Mouse (Mus musculus) hindbrain, embryonic 16.5 days (tissue): Measurements from ENCODE around the gene Coro2a. TPM values are rescaled to one million over a fixed set of nuclear protein-coding genes. Genes with fewer than 3 reads are reported as not detected.
"Not testable (repeated sequence)": the region's sequence is repeated elsewhere in the genome, so short reads cannot be mapped to it uniquely, and the experiment has no call there.

Source experiments
- ATAC-seq: fragments of 200-750 bp; cut with Nextera tagmentation; 2 replicates; pipeline ENCODE4 v1.8.0; 2017; ENCODE audit warnings: moderate TSS enrichment, moderate library complexity
- H3K27ac ChIP-seq: fragments of 300-500 bp; sonication (generic); 2 replicates; pipeline ENCODE4 v1.5.1; 2014; ENCODE audit warnings: low read depth, mild to moderate bottlenecking, control low read depth, low read length, moderate library complexity
- H3K27me3 ChIP-seq: fragments of 300-500 bp; sonication (generic); replicated peaks from 2 replicates; pipeline ENCODE4 v1.6.1; 2014; ENCODE audit warnings: low read length; ENCODE audit not compliant: control insufficient read depth, insufficient read depth
- H3K36me3 ChIP-seq: fragments of 300-500 bp; sonication (generic); 2 replicates; pipeline ENCODE4 v1.6.1; 2014; ENCODE audit warnings: mild to moderate bottlenecking, low read length, moderate library complexity, mixed read lengths; ENCODE audit not compliant: control insufficient read depth, insufficient read depth
- H3K4me1 ChIP-seq: fragments of 300-500 bp; sonication (generic); 2 replicates; pipeline ENCODE4 v1.6.1; 2014; ENCODE audit warnings: low read depth, low read length; ENCODE audit not compliant: control insufficient read depth, insufficient read depth
- H3K4me2 ChIP-seq: fragments of 300-500 bp; sonication (generic); 2 replicates; pipeline ENCODE4 v1.6.1; 2014; ENCODE audit warnings: mild to moderate bottlenecking, low read length, control low read depth, moderate library complexity
- H3K4me3 ChIP-seq: fragments of 300-500 bp; sonication (generic); 2 replicates; pipeline ENCODE4 v1.5.1; 2014; ENCODE audit warnings: mild to moderate bottlenecking, low read length, control low read depth, moderate library complexity
- H3K9ac ChIP-seq: fragments of 300-500 bp; sonication (generic); 2 replicates; pipeline ENCODE4 v1.6.1; 2014; ENCODE audit warnings: low read depth, mild to moderate bottlenecking, control low read depth, low read length, moderate library complexity
- H3K9me3 ChIP-seq: fragments of 300-500 bp; sonication (generic); 2 replicates; pipeline ENCODE4 v1.6.1; 2014; ENCODE audit warnings: mild to moderate bottlenecking, low read length, moderate library complexity; ENCODE audit not compliant: control insufficient read depth
- WGBS: fragments of 180-500 bp; shearing (Covaris S2); extraction: QIAGEN DNeasy Blood & Tissue Kit; methylation state at CpG from one replicate; pipeline ENCODE4 v1.1.7; 2014; 5-methylcytosine and 5-hydroxymethylcytosine counted together
- polyA plus RNA-seq: library from polyadenylated mRNA; unstranded; fragments of >200 nt; fragmentation: Nextera tagmentation; extraction: Ambion mirVana; gene quantifications from 2 replicates; pipeline ENCODE4 v1.2.1, GENCODE M21; 2015

The Coro2a gene
- polyA plus RNA-seq, 1 experiment from 2014 or later: 7.9 TPM

GRCm38 (mm10) chr4:46584084-46584483 lies 17.9 kb downstream of the Coro2a start:
- H3K27ac ChIP-seq, H3K9ac ChIP-seq, ATAC-seq, H3K9me3 ChIP-seq, H3K4me3 ChIP-seq, H3K4me1 ChIP-seq, H3K27me3 ChIP-seq, H3K4me2 ChIP-seq, H3K36me3 ChIP-seq: not testable (repeated sequence)
- WGBS: 91% methylated on average over 2 of the region's 6 CpGs

- not testable (repeated sequence) for ATAC-seq, H3K4me2 ChIP-seq, H3K27ac ChIP-seq, H3K36me3 ChIP-seq, H3K4me1 ChIP-seq, H3K9ac ChIP-seq, H3K4me3 ChIP-seq, H3K27me3 ChIP-seq
- WGBS: 90% methylated on average over 9 of the region's 9 CpGs
- H3K9me3 ChIP-seq: peaks cover 15% of the 10 kb centered on the region
Measured at GRCm38 (mm10) chr4:46582024-46582423, 20.0 kb downstream of the Coro2a start.

GRCm38 (mm10) chr4:46581577-46581976 lies 20.4 kb downstream of the Coro2a start:
- not testable (repeated sequence) for ATAC-seq, H3K36me3 ChIP-seq, H3K27me3 ChIP-seq, H3K4me3 ChIP-seq, H3K4me2 ChIP-seq, H3K27ac ChIP-seq, H3K9ac ChIP-seq, H3K4me1 ChIP-seq
- H3K9me3 ChIP-seq: peaks cover 15% of the 10 kb centered on the region
- WGBS: 95% methylated on average over 22 of the region's 22 CpGs

- ATAC-seq, H3K9ac ChIP-seq, H3K27me3 ChIP-seq, H3K4me2 ChIP-seq, H3K4me3 ChIP-seq, H3K4me1 ChIP-seq, H3K27ac ChIP-seq, H3K36me3 ChIP-seq: not testable (repeated sequence)
- peaks cover 15% of the 10 kb centered on the region for H3K9me3 ChIP-seq
- WGBS: 94% methylated on average over 15 of the region's 15 CpGs
Measured at GRCm38 (mm10) chr4:46580799-46581243, 21.2 kb downstream of the Coro2a start.

- H3K9ac ChIP-seq, ATAC-seq, H3K36me3 ChIP-seq, H3K27me3 ChIP-seq, H3K4me1 ChIP-seq, H3K27ac ChIP-seq, H3K4me3 ChIP-seq, H3K4me2 ChIP-seq: not testable (repeated sequence)
- H3K9me3 ChIP-seq: peaks cover 19% of the 10 kb centered on the region
- WGBS: 89% methylated on average over 8 of the region's 8 CpGs
Measured at GRCm38 (mm10) chr4:46578796-46579346, 23.1 kb downstream of the Coro2a start.

GRCm38 (mm10) chr4:46578228-46578627 lies 23.8 kb downstream of the Coro2a start:
- Histone ChIP-seq H3K27me3 (no peaks in the 10 kb centered on the region), H3K9me3 (peaks cover 19% of the 10 kb centered on the region), H3K4me3 (no peak overlapping the region), H3K4me1 (no peaks in the 10 kb centered on the region), H3K9ac (no peak overlapping the region), H3K4me2 (no peak overlapping the region), H3K27ac (no peak overlapping the region), H3K36me3 (peaks cover 8% of the 10 kb centered on the region)
- WGBS: 89% methylated on average over 1 of the region's 1 CpGs
- no peak for ATAC-seq

DNA sequence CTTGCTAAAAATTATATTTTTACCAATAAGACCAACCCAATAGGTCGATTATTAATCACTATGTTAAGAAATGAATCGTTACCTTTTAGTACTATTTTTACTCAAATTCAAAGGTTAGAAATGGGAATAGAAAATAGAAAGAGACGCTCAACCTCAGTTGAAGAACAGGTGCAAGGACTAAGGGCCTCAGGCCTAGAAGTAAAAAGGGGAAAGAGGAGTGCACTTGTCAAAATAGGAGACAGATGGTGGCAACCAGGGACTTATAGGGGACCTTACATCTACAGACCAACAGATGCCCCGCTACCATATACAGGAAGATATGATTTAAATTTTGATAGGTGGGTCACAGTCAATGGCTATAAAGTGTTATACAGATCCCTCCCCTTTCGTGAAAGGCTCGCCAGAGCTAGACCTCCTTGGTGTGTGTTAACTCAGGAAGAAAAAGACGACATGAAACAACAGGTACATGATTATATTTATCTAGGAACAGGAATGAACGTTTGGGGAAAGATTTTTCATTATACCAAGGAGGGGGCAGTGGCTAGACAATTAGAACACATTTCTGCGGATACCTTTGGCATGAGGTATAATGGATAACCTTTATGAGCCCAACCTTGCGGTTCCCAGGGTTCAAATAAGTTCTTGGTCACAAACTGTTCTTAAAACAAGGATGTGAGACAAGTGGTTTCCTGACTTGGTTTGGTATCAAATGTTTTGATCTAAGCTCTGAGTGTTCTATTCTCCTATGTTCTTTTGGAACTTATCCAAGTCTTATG lies 26.3 kb downstream of the Coro2a start:
- 91% methylated on average over 6 of the region's 10 CpGs for WGBS
- H3K27me3 ChIP-seq, H3K4me3 ChIP-seq, H3K36me3 ChIP-seq, H3K9ac ChIP-seq, H3K4me1 ChIP-seq, ATAC-seq, H3K4me2 ChIP-seq, H3K27ac ChIP-seq: not testable (repeated sequence)
- H3K9me3 ChIP-seq: peaks cover 14% of the 10 kb centered on the region

DNA sequence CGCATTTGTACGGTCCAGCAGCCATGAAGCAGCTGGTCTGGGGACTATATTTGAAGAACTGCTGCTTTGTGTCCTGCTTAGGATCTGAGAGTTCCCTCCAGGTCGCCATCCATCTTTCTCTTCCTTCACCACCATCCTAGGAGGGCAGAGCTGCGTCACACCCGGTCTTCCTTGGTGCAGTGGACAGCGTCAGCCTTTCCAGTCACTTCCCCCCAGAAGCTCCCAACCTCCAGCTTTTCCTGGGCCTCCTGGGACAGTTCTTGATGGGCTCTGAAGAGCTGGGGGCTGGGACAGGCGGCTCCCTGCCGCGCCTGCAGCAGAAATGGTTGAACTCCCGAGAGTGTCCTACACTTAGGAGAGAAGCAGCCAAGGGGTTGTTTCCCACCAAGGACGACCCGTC lies 27.2 kb downstream of the Coro2a start:
- H3K27ac ChIP-seq: no peak overlapping the region
- H3K9ac ChIP-seq: no peak overlapping the region
- WGBS: 83% methylated on average over 10 of the region's 12 CpGs
- peaks cover 8% of the 10 kb centered on the region for H3K36me3 ChIP-seq
- H3K27me3 ChIP-seq: no peaks in the 10 kb centered on the region
- H3K4me3 ChIP-seq: no peak overlapping the region
- no peak for ATAC-seq
- no peaks in the 10 kb centered on the region for H3K4me1 ChIP-seq
- H3K4me2 ChIP-seq: no peak overlapping the region
- H3K9me3 ChIP-seq: peaks cover 13% of the 10 kb centered on the region; the same call in 1 of the 2 replicates

- Histone ChIP-seq H3K9ac (no peak overlapping the region), H3K36me3 (peaks cover 8% of the 10 kb centered on the region), H3K9me3 (peaks cover 13% of the 10 kb centered on the region; the same call in 1 of the 2 replicates), H3K4me1 (no peaks in the 10 kb centered on the region), H3K27ac (no peak overlapping the region), H3K27me3 (no peaks in the 10 kb centered on the region), H3K4me2 (no peak overlapping the region), H3K4me3 (no peak overlapping the region)
- no peak for ATAC-seq
- 59% methylated on average over 9 of the region's 9 CpGs for WGBS
Measured at GRCm38 (mm10) chr4:46574024-46574753, 27.8 kb downstream of the Coro2a start.
